Mouse (Mus musculus) kidney, adult 2 months (tissue): ENCODE results near the gene Tmem115. TPM values are rescaled to one million over a fixed set of nuclear protein-coding genes. Genes with fewer than 3 reads are reported as not detected.

Experiments
- DNase-seq: peaks from one replicate; pipeline ENCODE4 v3.0.0; 2021
- H3K27ac ChIP-seq: fragments of 200-500 bp; 2 replicates; pipeline ENCODE4 v1.5.1; 2012; ENCODE audit warnings: low read depth, low read length, control low read depth, inconsistent platforms; ENCODE audit not compliant: insufficient read depth
- H3K27me3 ChIP-seq: fragments of 200-500 bp; replicated peaks from 2 replicates; pipeline ENCODE4 v1.6.1; 2012; ENCODE audit warnings: mild to moderate bottlenecking, moderate library complexity, low read length, inconsistent platforms; ENCODE audit not compliant: control insufficient read depth, insufficient read depth
- H3K36me3 ChIP-seq: fragments of 200-500 bp; 2 replicates; pipeline ENCODE4 v1.6.1; 2012; ENCODE audit warnings: mild to moderate bottlenecking, moderate library complexity, low read length, inconsistent platforms; ENCODE audit not compliant: control insufficient read depth, insufficient read depth
- H3K4me1 ChIP-seq: fragments of 200-500 bp; 2 replicates; pipeline ENCODE4 v1.6.1; 2011; ENCODE audit warnings: low read length; ENCODE audit not compliant: control insufficient read depth, insufficient read depth
- H3K4me3 ChIP-seq: fragments of 200-500 bp; 2 replicates; pipeline ENCODE4 v1.5.1; 2011; ENCODE audit warnings: mild to moderate bottlenecking, low read depth, low read length, control low read depth; ENCODE audit not compliant: insufficient read depth
- CTCF ChIP-seq: fragments of 200-500 bp; conservative IDR thresholded peaks from 2 replicates; pipeline ENCODE4 v1.5.1; 2011; ENCODE audit warnings: low read depth, mild to moderate bottlenecking, control low read depth, low read length, moderate library complexity, mixed read lengths; ENCODE audit not compliant: insufficient read depth, insufficient read length
- POLR2A ChIP-seq: fragments of 200-500 bp; IDR thresholded peaks from one replicate; pipeline ENCODE4 v1.6.1; 2011; ENCODE audit warnings: low read depth, low read length, control low read depth
- WGBS: fragments of 180-500 bp; shearing (Covaris S2); methylation state at CpG from one replicate; pipeline ENCODE4 v1.1.7; 2018; 5-methylcytosine and 5-hydroxymethylcytosine counted together
- polyA plus RNA-seq: library from polyadenylated mRNA; depleted of rRNA; stranded (reverse); fragments of >200 nt; gene quantifications from 2 replicates; pipeline ENCODE4 v1.2.3, GENCODE M21; 2012

The Tmem115 gene
- polyA plus RNA-seq, 1 experiment: 52.1 TPM

DNA sequence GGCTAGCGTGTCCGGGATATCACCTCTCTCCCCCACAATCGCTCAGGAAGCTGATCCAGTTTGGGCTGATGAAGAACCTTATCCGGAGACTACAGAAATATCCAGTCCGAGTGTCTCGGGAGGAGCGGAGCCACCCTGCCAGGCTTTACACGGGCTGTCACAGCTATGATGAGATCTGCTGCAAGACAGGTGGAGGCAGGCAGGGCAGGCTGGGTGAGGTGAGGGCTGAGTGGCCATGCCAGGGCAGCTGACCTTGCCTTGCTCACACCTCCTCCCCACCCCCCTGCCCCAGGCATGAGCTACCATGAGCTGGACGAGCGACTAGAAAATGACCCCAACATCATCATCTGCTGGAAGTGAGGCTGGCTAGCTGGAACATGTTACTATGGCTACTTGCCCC lies 11.5 kb downstream of the Tmem115 start:
- 79% methylated on average over 10 of the region's 10 CpGs for WGBS
- H3K4me1 ChIP-seq: peaks cover 18% of the 10 kb centered on the region; the same call in 1 of the 2 replicates
- no peaks in the 10 kb centered on the region for H3K27me3 ChIP-seq
- H3K27ac ChIP-seq: no peak overlapping the region
- TF ChIP-seq POLR2A: no peak
- no peak for TF ChIP-seq CTCF
- H3K4me3 ChIP-seq: no peak overlapping the region
- no peak for DNase-seq
- no peaks in the 10 kb centered on the region for H3K36me3 ChIP-seq

DNA sequence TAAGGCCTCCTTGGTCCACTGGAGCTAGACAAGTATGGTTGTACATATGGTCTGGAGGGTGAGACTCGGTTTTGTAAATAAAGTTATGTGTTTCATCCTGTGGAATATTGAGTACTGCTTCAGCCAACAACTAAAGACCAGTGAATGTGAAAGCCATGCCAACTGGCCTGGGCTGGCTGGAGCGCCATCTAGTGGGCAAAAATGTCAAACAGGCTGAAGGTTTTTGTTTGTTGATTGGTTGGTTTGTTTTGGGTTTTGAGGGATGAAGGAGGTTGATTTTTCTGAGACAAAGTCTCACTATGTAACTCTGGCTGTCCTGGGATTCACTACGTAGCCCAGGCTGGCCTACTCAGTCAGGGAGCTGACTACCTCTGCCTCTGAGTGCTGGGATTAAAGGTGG lies 11.9 kb downstream of the Tmem115 start:
- Histone ChIP-seq H3K36me3 (no peaks in the 10 kb centered on the region), H3K27ac (no peak overlapping the region), H3K27me3 (no peaks in the 10 kb centered on the region), H3K4me3 (no peak overlapping the region), H3K4me1 (peaks cover 19% of the 10 kb centered on the region; the same call in 1 of the 2 replicates)
- TF ChIP-seq POLR2A: no peak
- peak; percentile 88 for TF ChIP-seq CTCF
- DNase-seq: peak; percentile 83
- 7% methylated on average over 3 of the region's 3 CpGs for WGBS

DNA sequence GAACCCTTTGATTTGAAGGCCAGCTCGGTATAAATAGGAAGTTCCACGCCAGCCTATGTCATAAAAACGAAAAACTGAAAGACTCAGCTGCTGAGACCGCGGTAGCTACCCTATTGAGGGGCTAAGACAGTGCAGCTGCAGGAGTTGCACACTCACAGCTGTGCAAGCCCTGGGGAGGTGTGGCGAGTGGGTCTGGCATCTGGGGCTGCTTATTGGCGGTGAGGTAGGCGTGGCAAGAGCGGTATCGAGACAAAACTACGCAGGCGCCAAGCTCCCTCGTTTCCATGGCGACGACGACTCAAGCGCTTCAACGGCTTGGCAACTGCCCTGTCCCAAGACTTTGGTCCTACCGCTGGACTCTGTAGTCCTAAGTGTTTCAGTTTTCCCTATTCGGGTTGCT lies 13.3 kb downstream of the Tmem115 start, which contains the start of gene Zmynd10:
Zmynd10 (plus strand) TSS at position 273 of the 400 bp plus-strand sequence.
- peak; percentile 98 for DNase-seq
- TF ChIP-seq POLR2A (peak; percentile 32), CTCF (no peak)
- WGBS: 2% methylated on average over 20 of the region's 20 CpGs
- H3K27me3 ChIP-seq: no peaks in the 10 kb centered on the region
- H3K36me3 ChIP-seq: no peaks in the 10 kb centered on the region
- peaks cover 25% of the 10 kb centered on the region; the same call in 1 of the 2 replicates for H3K4me1 ChIP-seq
- H3K27ac ChIP-seq: peak within 1 kb of the TSS; percentile 68
- H3K4me3 ChIP-seq: peak within 1 kb of the TSS; percentile 29; the same call in 1 of the 2 replicates

GRCm38 (mm10) chr9:107547957-107548356 lies 14.2 kb downstream of the Tmem115 start:
- no peak overlapping the region for H3K4me3 ChIP-seq
- no peak for TF ChIP-seq POLR2A
- TF ChIP-seq CTCF: no peak
- peaks cover 26% of the 10 kb centered on the region; the same call in 1 of the 2 replicates for H3K4me1 ChIP-seq
- DNase-seq: no peak
- H3K27ac ChIP-seq: no peak overlapping the region
- WGBS: 83% methylated on average over 5 of the region's 5 CpGs
- no peaks in the 10 kb centered on the region for H3K27me3 ChIP-seq
- no peaks in the 10 kb centered on the region for H3K36me3 ChIP-seq

DNA sequence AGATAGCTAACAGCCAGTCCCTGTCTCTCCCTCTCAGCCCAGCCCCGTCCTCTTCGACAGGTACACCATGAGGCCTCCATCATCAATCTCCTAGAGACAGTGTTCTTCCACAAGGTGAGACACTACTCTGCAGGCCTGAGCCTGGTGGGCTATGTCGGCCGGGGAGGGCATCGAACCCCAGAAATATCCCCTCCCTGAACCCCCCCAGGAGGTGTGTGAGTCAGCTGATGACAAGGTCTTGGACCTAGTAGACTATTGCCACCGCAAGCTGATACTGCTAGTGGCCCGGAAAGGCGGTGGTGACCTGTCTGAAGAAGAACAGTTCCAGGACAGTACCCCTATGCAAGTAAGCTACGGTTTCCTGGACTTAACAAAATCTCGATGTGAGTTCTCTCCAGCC lies 15.1 kb downstream of the Tmem115 start:
- no peak for DNase-seq
- no peaks in the 10 kb centered on the region for H3K27me3 ChIP-seq
- no peaks in the 10 kb centered on the region for H3K36me3 ChIP-seq
- TF ChIP-seq CTCF (no peak), POLR2A (no peak)
- no peak overlapping the region for H3K27ac ChIP-seq
- no peak overlapping the region for H3K4me3 ChIP-seq
- WGBS: 91% methylated on average over 10 of the region's 10 CpGs
- peaks cover 31% of the 10 kb centered on the region; the same call in 1 of the 2 replicates for H3K4me1 ChIP-seq

DNA sequence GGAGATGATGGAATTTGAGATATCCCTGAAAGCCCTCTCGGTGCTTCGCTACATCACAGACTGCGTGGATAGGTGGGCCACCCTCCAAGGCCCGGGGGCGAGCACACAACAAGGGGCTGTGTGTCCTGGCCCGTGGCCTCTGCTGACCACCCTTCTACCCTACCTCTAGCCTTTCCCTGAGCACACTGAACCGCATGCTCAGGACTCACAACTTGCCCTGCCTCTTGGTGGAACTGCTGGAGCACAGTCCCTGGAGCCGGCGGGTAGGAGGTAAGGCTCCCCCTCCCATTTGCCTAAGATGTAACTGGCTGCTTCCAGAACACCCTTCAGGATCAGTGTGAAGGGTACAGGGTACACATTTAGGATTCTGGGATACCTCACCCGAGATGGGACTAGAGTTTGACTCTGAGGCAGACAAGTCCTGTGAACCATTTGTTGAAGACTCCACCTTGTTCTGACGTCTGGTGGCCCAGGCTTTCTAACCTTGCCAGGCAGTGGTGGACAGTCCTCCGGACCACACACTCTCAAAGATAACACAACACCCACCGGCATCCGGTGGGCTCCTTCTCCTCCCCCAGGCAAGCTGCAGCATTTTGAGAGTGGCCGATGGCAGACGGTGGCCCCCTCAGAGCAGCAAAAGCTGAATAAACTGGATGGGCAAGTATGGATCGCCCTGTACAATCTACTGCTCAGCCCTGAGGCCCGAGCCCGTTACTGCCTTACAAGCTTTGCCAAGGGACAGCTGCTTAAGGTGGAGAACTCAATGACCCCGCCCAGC lies 15.7 kb downstream of the Tmem115 start:
- Histone ChIP-seq H3K36me3 (no peaks in the 10 kb centered on the region), H3K4me1 (peaks cover 32% of the 10 kb centered on the region; the same call in 1 of the 2 replicates), H3K27ac (no peak overlapping the region), H3K27me3 (no peaks in the 10 kb centered on the region), H3K4me3 (no peak overlapping the region)
- no peak for DNase-seq
- TF ChIP-seq POLR2A (no peak), CTCF (no peak)
- 87% methylated on average over 20 of the region's 20 CpGs for WGBS

DNA sequence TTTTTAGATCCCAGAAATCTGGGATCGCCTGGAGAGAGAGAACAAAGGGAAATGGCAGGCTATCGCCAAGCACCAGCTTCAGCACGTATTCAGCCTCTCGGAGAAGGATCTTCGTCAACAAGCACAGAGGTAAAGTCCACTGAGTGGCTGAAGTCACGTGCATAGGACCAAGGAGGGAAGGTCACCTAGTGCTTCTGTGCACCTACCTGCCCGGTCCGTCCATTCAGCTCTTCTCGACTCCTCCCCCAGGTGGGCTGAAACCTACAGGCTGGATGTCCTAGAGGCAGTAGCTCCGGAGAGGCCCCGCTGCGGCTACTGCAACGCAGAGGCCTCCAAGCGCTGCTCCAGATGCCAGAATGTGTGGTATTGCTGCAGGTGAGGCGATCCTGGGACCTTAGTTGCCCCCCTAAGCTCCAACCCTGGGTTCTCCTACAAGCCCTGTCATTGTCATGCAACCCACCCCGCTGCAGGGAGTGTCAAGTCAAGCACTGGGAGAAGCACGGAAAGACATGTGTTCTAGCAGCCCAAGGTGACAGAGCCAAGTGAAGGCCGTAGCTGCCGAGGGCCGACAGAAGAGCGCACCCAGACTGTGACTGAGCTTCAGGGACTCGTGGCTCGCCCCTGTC lies 16.9 kb downstream of the Tmem115 start:
- Histone ChIP-seq H3K4me1 (peaks cover 32% of the 10 kb centered on the region; the same call in 1 of the 2 replicates), H3K36me3 (no peaks in the 10 kb centered on the region), H3K4me3 (peak overlapping the region; percentile 67), H3K27ac (peak overlapping the region; percentile 89), H3K27me3 (no peaks in the 10 kb centered on the region)
- WGBS: 53% methylated on average over 23 of the region's 23 CpGs
- DNase-seq: peak; percentile 95
- TF ChIP-seq CTCF: no peak
- TF ChIP-seq POLR2A: peak; percentile 1
